Mouse (Mus musculus): ENCODE results near the gene Cd80.
"Not testable (repeated sequence)": the region's sequence is repeated elsewhere in the genome, so short reads cannot be mapped to it uniquely, and the experiment has no call there.

Gene Cd80

DNA sequence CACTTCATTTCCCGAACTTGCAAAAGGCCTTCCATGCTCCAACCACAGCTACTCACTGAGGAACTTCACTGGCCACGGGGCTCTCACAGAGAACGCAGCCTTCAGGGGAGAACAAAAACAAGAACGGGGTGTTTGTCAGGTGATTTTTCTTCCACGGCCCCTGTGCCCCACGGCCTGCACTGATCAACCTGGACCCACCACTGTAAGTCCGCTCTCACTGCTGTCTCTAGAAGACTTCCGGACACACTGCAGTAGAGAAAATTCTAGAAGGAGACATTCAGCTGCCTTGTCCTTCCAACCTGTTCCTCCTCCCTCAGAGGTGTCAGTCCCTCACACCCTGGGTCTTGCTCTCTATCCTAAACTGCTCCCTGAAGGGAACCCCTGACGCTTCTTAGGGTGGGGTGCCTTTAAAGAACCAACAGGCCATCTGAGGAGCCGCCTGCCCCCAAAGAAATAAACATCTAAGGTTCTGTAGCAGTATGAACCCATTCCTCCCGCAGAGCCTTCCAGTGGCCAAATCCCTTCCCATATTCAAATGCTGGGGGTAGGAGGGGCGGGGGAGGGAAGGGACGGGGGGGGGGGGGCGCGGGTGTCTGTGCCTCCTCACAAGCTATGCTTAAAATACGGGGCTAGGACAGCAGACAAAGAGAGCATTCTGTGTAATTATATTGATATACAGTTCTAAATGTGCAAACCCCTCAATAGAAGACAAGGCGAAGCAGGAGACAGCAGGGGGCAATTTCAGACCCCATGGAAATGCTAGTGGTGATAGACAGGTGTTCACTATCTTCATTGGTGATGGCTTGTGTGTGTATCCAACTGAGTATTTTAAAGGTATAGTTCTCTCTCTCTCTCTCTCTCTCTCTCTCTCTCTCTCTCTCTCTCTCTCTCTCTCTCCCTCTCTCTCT is at the start of gene Cd80:
Cd80 (plus strand) TSS at position 51 of the 908 bp plus-strand sequence.
- DNase-seq (ENCODE audit: low spot score in 2 of 2), result no peak

DNA sequence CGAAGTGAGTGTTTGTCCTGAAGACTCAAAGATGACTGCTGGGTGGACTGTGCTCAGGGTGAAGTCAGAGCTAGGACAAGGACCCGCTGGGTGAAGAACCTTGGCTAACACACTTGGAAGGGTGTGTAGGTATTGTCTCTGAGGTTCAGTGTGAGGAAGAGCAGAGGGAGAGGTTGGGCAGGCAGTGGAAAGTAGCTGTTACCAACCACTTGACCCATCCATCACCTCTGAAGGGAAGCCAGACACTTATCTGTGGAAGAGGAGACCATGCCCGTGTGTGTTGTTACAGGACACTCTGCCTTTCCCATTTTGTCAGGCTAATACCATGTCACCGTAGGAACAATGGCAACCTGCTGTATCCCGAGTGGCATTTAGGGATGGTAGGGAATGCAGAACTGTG is 49.1 kb upstream of the Cd80 start:
- DNase-seq (ENCODE audit: low spot score in 2 of 2), result no peak

DNA sequence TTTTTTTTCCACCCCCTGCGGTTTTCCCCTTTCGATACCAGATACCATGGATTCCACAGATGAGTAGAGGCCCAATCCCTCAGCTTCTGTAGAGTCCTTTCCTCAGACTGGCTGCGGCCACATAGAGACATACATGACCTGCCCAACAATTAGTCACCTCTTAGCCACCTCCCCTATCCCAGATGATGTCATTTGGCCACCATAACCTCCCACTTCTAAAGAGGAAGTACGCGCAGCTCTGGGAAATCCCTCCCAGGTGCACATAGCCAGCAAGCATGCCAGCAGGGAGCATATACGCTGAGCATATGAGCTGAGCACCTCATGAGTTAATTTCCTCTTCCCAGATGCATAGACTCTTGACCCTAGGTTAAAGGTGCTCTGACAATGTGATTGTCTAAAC is 48.7 kb upstream of the Cd80 start:
- DNase-seq (ENCODE audit: low spot score in 2 of 2), result no peak

DNA sequence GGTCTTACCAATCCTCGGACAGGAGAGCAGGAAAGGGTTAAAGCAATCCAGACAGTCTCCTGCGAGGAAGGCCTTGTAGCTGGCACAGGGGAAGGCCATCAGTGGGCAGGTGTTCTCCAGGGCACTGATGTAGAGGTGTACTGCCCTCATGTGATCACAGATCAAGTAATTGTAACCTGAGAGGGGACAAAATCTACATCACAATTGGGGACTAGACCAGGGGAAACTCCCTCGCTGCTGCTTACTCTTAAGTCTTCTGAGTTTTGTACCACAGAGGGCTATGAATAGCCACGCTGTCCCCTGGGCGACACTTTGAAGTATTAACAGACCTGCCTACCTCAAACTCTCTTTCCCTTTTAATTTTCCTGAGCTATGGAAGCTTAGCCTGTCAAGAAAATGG is 47.8 kb upstream of the Cd80 start:
- no peak for DNase-seq (ENCODE audit: low spot score in 2 of 2)

DNA sequence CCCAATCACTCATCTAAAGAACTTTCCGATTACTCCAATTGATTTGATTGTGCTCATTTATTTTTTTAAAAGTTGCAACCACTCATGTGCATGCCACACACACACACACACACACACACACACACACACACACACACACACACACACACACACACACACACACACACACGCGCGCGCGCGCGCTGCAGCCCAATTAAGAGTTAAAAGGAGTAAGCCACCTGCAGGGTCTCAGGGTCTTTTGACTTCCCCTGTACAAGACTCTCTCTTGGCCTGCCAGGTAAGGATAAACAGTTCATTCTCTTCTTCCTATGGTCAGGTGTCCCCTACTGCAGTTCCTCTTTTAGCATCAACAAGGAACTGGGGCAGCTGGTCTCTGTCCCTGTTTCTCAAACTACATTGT is 46.9 kb upstream of the Cd80 start:
- no peak for DNase-seq (ENCODE audit: low spot score in 2 of 2)

DNA sequence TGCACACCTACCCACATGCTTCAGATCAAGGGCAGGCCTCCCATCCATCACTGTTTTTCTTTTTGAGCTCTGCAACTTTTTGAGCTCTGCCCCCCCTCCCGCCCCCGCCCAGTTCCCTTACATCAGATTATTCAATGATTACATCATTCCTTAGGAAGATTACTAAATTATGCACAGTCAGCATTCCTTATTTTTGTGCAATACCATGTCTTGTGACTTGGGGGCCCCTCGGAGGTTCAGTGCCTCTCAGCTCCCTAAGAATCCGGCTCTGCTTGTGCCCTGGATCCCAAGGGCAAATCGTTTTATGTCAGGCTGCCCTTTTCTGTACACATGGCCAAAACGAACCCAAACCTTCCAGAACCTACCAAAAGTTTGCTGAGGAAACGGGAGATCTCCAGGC is 40.4 kb upstream of the Cd80 start:
- no peak for DNase-seq (ENCODE audit: low spot score in 2 of 2)

DNA sequence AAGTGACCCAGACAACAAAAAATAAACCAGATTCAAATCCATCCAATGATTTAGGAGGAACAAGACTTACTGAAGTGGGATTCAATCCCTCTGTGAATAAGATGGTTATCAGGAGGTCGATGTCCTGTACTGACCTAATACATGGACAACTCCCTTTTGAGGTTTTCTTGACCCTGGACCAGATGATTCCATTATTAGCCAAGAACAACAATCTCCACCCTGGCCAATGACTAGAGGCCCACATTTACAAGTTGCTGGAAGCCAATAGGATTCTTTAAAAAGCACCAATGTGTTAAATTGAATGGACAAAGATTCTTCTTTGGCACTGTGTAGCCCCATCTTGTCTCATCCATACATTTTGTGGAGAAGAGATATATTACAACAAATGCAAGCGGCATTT is 30.0 kb upstream of the Cd80 start:
- no peak for DNase-seq (ENCODE audit: low spot score in 2 of 2)

DNA sequence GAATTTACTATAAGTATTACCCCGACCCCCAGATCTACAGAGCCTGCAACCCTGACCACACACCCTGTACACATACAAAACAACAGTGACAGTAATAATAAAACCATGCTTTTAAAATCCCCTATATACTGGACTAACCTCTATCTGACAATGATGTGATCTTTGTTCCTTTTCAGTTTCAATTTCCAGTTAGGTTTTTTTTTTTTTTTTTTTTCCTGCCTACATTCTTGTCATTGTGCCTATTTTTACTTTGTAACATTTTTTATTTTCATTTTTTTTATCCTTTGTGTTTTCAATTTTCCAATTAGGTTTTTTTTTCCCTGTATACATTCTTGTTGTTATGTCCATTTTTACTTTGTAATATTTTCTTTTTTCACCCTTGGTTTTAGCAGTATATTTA is 29.6 kb upstream of the Cd80 start:
- DNase-seq (ENCODE audit: low spot score in 2 of 2), result no peak

DNA sequence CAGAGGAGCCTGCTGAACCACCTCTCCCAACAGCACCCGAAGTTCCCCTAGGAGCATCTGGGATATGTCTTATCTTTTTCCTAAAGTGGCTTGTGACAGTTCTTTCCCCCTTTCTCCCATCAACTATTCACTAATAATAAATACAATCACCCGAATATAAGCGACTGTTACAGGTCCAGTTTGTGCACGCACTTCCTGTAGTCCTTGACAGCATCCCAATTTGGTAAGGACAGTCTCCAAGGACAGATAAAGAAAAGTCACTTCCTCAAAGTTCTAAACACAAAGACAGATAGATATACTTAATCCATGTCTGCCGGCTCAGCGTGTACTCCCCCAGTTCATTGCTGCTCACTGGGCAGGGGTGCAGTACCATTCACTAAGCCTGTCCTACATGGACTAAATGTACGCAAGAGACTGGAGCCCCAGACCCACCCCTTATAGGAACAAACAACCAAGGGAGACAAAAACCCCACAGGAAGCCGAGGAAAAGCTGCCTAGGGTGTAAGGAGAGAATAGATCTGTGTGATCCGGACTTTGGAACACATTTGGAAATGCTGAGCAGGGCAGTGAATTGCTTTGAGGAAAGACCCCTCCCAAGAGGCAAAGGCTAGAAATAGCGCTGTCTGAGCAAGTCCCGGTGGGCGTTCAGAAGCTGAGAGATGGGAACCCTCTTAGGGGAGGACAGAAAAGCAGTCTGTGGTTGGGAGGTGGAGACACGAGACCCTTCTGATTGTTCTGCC is 23.7 kb upstream of the Cd80 start:
- DNase-seq (ENCODE audit: low spot score in 2 of 2), result no peak

DNA sequence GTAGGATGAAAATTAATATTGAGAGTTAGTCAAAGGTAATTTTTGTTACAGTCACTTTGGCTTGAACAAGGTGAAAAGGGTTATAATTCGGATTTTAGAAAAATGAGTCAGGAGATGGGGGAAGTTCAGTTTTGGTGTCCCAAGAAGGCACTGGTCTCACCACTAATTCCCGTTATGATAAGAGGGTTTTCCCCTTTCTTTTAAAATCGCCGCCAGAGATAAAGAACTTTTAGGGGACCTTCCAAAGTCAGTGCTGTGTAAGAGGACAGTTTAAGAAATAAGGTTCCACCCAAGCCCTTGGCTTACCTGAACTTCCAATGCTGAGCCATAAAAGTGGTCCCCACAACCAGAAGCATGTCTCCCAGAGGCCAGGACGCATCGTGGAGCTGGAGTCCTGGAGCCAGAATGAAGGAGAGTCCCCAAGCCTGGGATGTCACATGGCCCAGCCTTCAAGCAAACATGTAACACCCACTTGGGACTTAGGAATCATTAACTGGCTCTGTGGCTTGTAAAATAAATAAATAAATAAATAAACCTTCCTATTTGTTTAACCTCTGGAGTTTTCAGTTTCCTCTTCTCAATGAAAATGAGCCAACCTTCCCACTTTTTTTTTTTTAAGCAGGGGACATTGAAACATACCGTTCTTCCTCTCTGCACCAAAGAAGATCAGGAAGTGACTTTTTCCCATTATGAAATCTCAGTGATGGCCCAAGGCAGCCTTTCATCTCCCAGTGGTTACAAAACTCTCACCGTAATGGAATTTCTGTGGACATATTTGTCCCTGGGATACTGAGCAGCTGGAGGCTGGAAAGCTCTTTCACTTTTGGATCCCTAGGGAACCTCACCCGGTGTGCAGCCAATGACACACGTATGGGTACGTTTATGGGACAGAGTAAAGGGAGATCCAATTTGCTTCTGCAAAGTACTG is 22.6 kb upstream of the Cd80 start, which contains the start of gene Pla1a:
Pla1a (minus strand) TSS at position 648 of the 928 bp plus-strand sequence.
- DNase-seq (ENCODE audit: low spot score in 2 of 2), result no peak

DNA sequence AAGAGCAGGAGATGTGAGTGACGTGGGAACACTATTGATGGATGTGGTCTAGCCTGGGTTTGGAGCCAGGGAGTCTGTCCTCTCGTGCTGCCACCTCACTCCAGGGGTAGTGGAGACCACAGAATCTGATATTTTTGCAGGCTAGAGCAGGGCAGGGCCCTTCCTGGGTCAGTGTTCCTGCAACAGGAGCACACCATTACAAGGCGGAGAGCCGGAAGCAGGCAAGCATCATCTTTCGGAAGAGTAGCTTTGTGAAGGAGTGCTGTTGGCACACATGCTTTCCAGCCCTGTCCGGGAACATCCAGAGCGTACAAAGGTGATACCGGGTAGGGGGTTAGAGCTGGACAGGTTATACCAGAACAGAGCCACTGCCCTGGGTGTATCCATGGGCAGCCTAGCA is 21.8 kb upstream of the Cd80 start:
- DNase-seq (ENCODE audit: low spot score in 2 of 2), result no peak

DNA sequence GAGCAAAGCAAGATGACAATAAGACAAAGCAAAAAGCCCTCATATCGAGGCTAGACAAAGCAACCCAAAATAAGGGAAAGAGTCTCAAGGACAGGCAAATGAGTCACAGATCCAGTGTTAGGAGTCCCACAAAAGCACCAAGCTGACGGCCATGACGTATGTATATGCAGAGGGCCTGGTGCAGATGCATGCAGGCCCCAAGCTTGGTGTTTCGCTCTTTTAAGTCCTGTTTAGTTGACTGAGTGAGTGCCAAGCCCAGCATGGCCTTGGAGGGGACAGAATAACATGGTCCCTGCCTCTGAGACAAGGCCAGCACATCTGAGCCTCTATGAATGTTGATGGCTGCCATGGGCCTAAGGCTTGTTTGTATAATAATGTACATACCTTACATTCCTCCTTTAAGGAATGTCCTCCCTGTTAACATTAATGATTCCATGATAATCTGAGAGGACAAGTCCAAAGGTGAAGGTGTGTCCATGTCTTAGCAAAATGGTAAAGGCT is 21.0 kb upstream of the Cd80 start:
- no peak for DNase-seq (ENCODE audit: low spot score in 2 of 2)

DNA sequence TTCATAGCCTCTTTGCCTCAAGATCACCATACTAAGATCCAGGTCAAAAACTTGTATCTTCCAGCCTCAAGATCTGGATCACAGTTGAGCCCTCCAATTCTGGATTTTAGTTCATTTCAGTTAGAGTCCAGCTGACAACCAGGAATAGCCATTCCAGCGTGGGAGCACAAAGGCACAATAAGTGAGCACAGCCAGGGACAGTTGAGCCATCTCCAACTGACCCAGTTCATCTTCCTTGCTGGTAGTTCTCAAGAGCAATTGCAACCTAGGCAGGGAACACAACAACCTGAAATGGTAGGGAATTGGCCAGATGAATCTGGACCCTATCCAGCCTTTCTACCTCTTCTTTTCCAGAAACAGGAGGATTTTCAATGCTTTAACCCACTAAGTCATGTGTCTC is 16.2 kb upstream of the Cd80 start:
- DNase-seq (ENCODE audit: low spot score in 2 of 2), result no peak

DNA sequence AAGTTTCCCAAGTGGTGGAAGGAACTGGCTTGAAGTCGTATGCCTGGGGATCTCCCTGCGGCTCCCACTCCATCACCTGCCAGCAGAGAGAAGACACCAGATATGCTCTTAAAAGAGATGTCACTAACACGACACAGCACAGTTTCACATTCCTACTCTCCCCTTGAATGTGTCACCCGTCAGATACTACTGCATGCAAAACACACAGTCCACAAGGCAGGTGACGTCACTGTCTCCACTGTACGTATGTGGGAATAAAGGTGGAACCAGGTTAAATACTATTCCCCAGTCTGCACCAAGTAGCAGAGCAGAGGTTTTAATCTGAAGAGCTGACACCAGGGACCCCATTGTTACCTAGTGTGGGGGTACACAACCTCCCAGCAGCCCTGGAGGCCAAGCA is 15.0 kb upstream of the Cd80 start:
- no peak for DNase-seq (ENCODE audit: low spot score in 2 of 2)

DNA sequence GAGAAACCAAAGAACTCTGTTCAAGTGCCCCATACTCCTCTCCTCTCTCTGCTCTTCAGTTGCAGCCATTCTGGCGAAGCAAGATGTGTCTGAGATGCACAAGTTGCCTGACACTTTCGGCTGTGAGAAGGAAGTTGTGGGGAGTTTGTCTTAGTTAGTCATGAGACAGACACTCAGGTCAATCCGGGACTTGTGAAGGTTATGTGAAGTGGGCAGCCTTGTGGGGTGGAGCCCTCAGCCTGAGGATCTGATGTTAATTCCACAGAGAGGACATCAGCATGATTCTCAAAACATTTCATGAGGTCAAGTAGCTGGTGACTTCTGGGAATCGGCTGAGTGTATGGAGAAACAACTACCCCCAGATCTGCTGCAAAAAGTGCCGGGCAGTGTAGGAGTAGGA is 13.8 kb upstream of the Cd80 start:
- DNase-seq (ENCODE audit: low spot score in 2 of 2), result no peak

DNA sequence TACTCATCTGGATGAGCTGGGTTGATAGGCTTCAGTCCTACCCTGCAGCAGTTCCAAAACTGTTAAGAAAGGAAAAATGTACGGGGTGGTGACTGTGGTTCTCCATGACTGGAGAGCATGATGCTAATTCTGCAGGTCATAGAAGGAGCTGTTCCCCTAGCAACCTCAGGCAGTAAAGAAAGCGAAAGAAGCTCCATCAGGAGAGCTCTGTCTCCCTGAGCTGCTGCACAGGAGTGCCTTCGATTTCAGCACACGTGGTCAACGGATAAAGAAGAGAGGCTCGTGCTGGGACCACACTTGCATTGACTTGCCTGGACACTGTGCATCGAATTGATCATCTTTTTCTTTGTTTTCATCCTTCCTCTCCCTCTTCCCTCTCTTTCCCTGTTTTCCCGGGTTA is 13.1 kb upstream of the Cd80 start:
- DNase-seq (ENCODE audit: low spot score in 2 of 2), result no peak

DNA sequence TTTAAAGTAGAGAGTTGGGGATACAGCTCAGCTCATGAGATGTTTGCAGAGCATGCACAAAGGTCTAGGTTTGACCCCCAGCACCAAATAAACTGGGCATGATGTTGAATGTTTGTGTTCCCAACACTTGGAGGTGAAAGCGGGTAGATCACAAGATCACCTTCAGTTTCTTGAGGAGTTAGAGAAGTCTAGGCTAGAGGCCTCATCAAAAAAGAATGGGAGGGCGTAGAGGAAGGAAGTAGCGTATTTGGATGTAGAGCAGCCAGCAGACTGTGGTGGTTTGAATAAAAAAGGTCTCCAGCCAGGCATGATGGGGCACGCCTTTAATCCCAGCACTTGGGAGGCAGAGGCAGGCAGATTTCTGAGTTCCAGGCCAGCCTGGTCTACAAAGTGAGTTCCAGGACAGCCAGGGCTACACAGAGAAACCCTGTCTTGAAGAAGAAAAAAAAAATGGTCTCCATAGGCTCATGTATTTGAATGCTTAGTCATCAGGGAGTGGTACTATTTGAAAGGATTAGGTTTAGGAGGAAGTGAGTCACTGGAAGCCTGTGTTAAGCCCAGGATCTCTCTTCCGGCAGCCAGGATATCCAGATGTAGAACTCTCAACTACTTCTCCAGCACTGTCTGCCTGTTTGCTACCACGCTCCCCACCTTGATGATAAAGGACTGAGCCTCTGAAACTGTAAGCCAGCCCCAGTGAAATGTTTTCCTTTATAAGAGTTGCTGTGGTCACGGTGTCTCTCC is 11.5 kb upstream of the Cd80 start:
- DNase-seq (ENCODE audit: low spot score in 2 of 2), result no peak

DNA sequence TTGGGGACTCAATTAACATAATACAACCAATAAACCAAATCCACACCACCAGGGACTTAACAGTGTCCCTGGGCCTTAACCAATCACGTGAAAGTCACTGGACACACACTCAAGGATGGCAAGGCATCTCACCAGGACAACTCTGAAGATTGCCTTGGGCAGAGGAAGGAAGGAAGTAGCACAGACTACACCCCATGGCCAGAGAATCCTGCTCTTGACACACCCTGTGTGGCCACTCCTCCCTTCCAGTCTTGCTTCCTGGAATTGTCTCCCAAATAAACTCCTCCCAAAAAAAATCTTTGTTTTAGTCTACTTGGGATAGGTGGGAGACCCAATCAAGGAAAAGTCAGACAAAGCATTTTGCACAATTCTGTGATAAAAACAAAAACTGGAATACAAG is 10.3 kb upstream of the Cd80 start:
- DNase-seq (ENCODE audit: low spot score in 2 of 2), result no peak

DNA sequence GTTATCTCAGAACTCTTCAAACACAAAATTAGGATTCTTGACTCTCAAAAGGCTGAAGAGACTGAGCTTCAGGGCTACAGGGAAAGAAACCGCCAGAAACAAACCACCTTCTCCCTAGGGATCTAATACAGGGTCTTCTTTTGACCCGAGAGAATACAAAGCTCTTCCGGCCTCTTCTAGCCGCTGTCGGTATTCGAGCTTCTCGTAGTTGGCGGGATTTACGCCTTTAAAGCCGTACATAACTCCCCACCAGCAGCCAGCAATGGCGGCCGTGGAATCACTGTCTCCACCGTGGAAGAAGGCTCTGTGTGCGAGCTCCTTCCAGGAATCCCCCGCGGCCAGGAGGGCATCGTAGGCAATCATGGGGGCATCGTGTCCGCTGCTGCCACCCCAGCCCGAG is 9.8 kb upstream of the Cd80 start:
- no peak for DNase-seq (ENCODE audit: low spot score in 2 of 2)

DNA sequence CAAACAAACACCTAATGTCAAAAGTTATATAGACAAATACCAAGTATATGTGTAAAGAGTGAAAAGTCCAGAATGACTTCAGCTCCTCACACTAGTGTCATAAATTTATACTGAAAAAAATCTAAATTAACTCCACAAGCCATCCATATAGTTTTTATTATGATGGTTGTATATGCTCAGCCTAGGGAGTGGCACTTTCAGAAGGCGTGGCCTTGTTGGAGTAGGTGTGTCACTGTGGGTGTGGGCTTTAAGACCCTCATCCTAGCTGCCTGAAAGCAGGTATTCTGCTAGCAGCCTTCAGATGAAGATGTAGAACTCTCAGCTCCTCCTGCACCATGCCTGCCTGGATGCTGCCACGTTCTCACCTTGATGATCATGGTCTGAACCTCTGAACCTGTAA is 9.2 kb upstream of the Cd80 start:
- DNase-seq (ENCODE audit: low spot score in 2 of 2), result not testable (repeated sequence)

DNA sequence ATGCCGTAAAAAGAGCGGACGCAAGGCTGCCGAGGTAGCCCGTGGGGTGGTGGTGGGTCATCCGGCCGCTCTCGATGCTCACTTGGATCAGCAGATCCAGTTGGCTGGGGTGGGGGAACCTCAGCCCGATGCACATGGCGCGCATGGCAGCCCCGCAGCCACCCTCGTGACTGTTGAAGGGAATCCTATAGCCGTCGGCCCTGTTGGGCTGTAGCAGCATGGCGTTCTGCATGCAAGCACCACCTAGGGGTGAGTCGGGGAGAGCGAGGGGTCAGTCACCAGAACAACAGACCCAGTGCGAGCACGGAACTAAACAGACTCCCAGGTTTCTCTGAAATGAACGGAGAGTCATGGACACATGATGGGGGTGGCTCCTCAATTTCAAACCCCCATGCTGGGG is 8.0 kb upstream of the Cd80 start:
- no peak for DNase-seq (ENCODE audit: low spot score in 2 of 2)

All from urinary bladder, adult 18-20 months (tissue).